Mouse (Mus musculus) bone marrow, adult 2 months (tissue): ENCODE results near the gene D430042O09Rik. TPM values are rescaled to one million over a fixed set of nuclear protein-coding genes. Genes with fewer than 3 reads are reported as not detected.

Experiments
- H3K27ac ChIP-seq: fragments of 200-500 bp; 2 replicates; pipeline ENCODE4 v1.5.1; 2012; ENCODE audit warnings: low read depth, mild to moderate bottlenecking, control low read depth, inconsistent platforms, low read length; ENCODE audit not compliant: control insufficient read depth, poor library complexity, insufficient read depth
- H3K4me1 ChIP-seq: fragments of 200-500 bp; 2 replicates; pipeline ENCODE4 v1.6.1; 2011; ENCODE audit warnings: low read length; ENCODE audit not compliant: control insufficient read depth, insufficient read depth
- H3K4me3 ChIP-seq: fragments of 200-500 bp; replicated peaks from 2 replicates; pipeline ENCODE3; 2011; ENCODE audit warnings: mild to moderate bottlenecking, low read depth, low read length, control low read depth; ENCODE audit not compliant: control insufficient read depth
- CTCF ChIP-seq: fragments of 200-500 bp; IDR thresholded peaks from 2 replicates; pipeline ENCODE4 v1.5.1; 2011; ENCODE audit warnings: low read length, control low read depth; ENCODE audit not compliant: control insufficient read depth, insufficient read depth
- POLR2A ChIP-seq: fragments of 200-500 bp; IDR thresholded peaks from 2 replicates; pipeline ENCODE4 v1.6.1; 2011; ENCODE audit warnings: low read depth, mild to moderate bottlenecking, control low read depth, low read length, borderline replicate concordance; ENCODE audit not compliant: control insufficient read depth
- WGBS: fragments of 180-500 bp; shearing (Covaris S2); methylation state at CpG from one replicate; pipeline ENCODE4 v1.1.7; 2018; 5-methylcytosine and 5-hydroxymethylcytosine counted together
- polyA plus RNA-seq: library from polyadenylated mRNA; stranded (reverse); fragments of >200 nt; gene quantifications from 2 replicates; pipeline ENCODE4 v1.2.4, GENCODE M21; 2011; ENCODE audit warnings: low replicate concordance; ENCODE audit not compliant: missing spikeins, insufficient read depth, insufficient read length

Gene D430042O09Rik
- polyA plus RNA-seq, 1 experiment = 9.2 TPM

DNA sequence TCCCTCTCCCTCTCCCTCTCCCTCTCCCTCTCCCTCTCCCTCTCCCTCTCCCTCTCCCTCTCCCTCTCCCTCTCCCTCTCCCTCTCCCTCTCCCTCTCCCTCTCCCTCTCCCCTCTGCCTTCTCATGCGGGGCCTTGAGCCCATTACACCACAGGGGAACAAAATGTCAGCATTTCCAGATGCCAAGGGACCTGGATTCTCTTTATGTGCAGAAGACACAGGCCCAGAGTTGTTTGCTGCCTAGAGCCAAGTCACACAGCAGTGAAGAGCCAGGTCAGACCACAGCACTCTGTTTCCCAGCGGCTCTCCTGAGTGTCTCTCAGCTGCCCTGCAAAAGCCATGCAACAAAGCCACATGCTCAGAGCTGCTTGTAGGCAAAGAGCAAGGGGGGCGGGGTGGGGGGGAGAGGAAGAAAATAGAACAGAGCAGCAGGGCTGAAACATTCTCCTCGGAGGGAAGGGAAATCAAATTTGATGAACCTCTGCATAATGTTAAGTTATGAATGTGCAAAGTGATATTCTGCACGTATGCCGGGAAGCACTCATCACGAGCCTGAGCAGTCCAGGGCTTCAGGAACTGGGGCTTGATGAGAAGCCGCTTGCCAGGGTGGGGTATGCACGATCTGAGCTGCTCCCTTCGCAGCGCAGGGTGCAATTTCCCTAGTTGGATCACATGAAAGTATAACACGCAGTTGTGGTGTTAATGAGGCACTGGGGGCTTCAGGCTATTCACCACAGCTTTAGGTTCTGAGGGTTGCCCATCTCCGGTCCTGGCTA, 192.9 kb downstream of the D430042O09Rik start:
- H3K27ac ChIP-seq = no peak overlapping the region
- H3K4me3 ChIP-seq = no peak overlapping the region
- TF ChIP-seq POLR2A = no peak
- TF ChIP-seq CTCF = no peak
- no peaks in the 10 kb centered on the region for H3K4me1 ChIP-seq
- WGBS = 65% methylated on average over 13 of the region's 13 CpGs

DNA sequence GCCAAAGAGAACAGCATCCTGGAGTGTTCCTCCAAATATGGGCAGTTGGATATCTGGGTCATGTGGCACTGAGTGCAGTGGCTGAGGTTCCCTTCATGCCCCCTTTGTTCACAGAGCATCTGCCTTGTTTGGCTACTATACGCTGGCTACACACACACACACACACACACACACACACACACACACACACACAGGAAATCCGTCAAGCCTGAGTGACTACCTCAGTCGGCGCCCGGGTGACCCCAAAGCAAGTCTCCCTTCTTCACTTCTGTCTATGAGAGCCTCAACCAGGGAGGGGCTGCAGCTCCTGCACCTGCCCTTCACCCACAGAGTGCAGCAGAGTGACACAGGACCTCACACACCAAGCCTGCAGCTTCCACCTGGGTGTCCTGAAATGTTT, 213.1 kb downstream of the D430042O09Rik start:
- TF ChIP-seq POLR2A (no peak), CTCF (no peak)
- Histone ChIP-seq H3K4me3 (no peak overlapping the region), H3K4me1 (peaks cover 1% of the 10 kb centered on the region; the same call in 1 of the 2 replicates), H3K27ac (no peak overlapping the region)
- WGBS = 23% methylated on average over 5 of the region's 5 CpGs

DNA sequence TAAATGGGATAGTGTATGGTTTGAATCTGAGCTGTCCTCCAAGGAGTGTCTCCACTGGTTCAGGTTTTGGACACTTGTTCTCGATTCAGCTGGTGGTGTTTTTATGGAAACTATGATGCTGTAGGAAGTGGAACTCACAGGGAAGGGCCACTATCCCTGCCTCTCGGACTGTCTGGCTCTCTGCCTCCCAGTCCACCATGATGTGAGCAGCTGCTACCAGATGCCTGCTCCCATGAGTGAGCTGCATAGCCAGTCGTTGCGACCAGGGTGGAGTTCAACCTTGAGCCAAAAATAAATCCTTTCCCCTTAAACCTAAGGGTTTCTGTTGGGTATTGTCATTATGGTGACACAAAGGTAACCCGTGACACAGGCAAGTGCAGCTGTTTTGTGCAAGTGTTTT, 216.4 kb downstream of the D430042O09Rik start:
- H3K4me3 ChIP-seq = no peak overlapping the region
- peaks cover 1% of the 10 kb centered on the region; the same call in 1 of the 2 replicates for H3K4me1 ChIP-seq
- 70% methylated on average over 5 of the region's 5 CpGs for WGBS
- H3K27ac ChIP-seq = no peak overlapping the region
- TF ChIP-seq POLR2A (no peak), CTCF (no peak)

Other genes starting within 250 kb of the D430042O09Rik start
- 42.7 and 49.6 TPM in 2 replicates for gene Nsmce1, start 216.3 kb upstream of the D430042O09Rik start, polyA plus RNA-seq
- gene Il4ra, start 155.8 kb upstream of the D430042O09Rik start, polyA plus RNA-seq = 10.9 and 23.0 TPM in 2 replicates
- gene Il21r, start 104.5 kb upstream of the D430042O09Rik start, polyA plus RNA-seq = 21.8 and 39.9 TPM in 2 replicates
- 9.1 and 17.6 TPM in 2 replicates for gene Gtf3c1, start 108 bp upstream of the D430042O09Rik start, polyA plus RNA-seq